Mouse (Mus musculus) adrenal gland, adult 18-20 months (tissue): ENCODE data around the gene B830017H08Rik. TPM values are rescaled to one million over a fixed set of nuclear protein-coding genes. Genes with fewer than 3 reads are reported as not detected.

Experiments used
- DNase-seq, 2 experiments: peaks; one replicate each; pipeline ENCODE4 v3.0.0; 2021 to 2022; ENCODE audit warnings: low spot score in 2 of 2
- long read RNA-seq, 2 experiments: library from polyadenylated mRNA; stranded (forward); transcript quantifications; one replicate each; pipeline ENCODE4 v2.0.0; 2021
- total RNA-seq, 2 experiments: library from RNA; stranded (reverse); gene quantifications; 1 replicate in 1 of 2; 2 replicates in 1 of 2; pipeline ENCODE4 v1.2.3; 2021

The B830017H08Rik gene
- not detected for total RNA-seq
- long read RNA-seq, experiment 1: 0 reads
- long read RNA-seq, experiment 2: 0 reads

DNA sequence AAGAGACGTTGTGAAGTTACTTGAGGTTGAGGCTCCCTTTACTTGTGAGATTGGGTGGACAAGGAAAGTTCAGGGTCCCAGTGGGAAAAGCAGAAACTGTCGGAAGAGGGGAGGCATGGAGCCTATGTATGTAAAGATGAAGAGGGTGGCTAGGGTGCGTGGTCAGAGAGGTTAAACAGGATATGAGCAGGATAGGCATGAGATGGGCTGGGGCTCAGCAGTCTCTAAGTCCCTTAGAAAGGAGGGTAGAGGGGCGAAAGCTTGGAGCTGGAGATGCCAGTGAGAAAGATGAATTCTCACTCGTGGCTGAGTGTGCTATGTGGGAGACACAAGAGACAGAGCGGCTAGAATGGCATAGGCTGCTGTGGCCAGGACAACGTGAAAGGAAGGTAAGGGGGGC is at the start of gene B830017H08Rik:
TSS of gene B830017H08Rik (plus strand) at position 301 of the 400 bp plus-strand sequence.
- no peak for DNase-seq

GRCm38 (mm10) chr16:17785337-17785736 is 47.6 kb upstream of the B830017H08Rik start:
- DNase-seq: no peak

GRCm38 (mm10) chr16:17792728-17793127 is 40.2 kb upstream of the B830017H08Rik start:
- DNase-seq: no peak

- no peak for DNase-seq
These were observed 38.9 kb upstream of the B830017H08Rik start for GRCm38 (mm10) chr16:17794047-17794446.

- DNase-seq: no peak
These were observed 37.3 kb upstream of the B830017H08Rik start for GRCm38 (mm10) chr16:17795643-17796042.

DNA sequence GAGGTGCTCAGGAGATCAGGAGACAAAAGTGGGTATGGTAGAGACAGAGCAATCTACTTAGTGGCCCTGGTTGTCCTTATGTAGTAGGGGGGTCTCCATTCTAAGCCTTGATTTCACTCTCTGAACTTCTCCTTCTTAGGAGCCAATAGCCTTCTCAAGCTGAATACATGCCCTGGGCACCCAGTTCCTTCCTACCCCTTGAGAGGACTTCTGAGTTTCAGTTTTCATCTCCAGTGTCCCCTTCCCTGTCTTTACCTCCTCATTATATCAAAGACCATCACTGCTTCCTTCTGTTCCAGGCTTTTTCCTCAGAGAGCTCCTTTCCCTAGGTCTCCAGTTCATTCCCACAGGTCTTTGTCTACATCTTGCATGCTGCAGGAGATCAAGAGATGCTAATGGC is 36.4 kb upstream of the B830017H08Rik start:
- DNase-seq: no peak

- DNase-seq: peak in 1 of 2 experiments; percentile 47
These were observed 35.7 kb upstream of the B830017H08Rik start, which contains the start of gene Scarf2 for GRCm38 (mm10) chr16:17796971-17797811. Gene Scarf2, plus strand, starts transcription at chr16:17797282.

DNA sequence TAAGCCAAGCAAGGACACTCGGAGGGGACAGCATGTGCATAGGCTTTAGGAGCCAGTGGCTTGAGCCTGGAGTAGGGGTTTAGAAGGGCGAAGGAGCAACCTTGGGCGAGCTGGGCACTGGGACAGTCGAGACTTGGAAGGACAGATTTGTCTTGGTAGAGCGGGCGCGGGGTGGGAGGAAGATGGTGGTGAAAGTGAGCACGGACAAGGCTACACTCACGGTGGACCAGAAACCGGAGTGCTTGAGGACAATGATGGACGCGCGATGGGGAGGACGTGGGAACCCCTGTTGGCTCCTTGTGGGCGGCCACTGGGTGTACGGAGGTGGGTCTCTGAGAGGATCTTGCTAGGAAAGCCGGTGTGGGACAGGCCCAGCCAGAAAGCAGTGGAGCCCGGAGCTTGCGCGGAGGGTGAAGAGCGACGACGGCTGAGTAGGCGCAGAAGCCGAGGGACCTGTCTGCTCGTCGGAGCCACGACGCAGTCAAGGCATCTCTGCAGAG is 35.1 kb upstream of the B830017H08Rik start:
- DNase-seq: no peak

DNA sequence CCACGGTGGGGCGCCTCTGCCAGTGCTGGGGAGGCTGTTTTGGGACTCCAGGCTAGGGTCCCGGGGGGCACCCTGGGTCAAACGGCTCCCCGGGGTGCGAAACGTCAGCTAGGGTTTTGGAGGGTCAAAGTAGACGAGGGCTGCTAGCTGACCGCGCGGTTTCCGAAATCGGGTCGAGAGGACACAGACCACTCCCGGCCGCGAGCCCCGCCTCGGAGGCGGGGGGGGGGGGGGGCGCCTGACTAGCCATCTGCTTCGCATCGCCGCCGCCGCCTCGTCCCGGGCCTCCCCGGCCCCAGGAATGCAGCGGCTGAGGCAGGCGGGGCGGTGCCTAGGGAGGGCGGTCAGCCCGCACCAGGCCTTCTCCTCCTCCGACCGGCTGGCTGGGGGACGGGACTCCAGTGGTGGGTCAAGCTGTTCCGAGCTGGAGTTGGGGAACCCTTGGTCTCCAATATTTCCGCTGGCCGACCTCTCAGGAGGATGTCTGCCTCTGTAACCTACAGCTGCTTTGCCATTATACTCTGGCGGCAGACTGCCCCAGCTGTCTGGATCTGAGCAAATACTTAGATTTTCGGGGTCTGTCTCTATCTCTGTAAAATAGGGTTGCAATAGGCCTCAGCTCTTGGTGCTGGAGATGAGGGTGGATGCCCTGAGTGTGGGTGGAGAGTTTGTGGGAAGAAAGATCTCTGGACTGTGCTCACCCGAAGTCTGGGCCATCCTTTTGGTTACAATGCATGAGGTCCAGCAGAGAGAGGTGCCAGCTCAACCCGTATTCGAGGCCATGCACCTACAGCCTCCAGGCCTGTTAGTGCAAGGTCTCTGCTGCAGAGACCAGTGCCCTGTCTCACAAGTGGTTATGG is 34.4 kb upstream of the B830017H08Rik start:
- DNase-seq: no peak

- DNase-seq: no peak
These were observed 33.3 kb upstream of the B830017H08Rik start for GRCm38 (mm10) chr16:17799584-17799983.

- no peak for DNase-seq
These were observed 31.0 kb upstream of the B830017H08Rik start for GRCm38 (mm10) chr16:17801777-17802455.

- no peak for DNase-seq
These were observed 30.5 kb upstream of the B830017H08Rik start for GRCm38 (mm10) chr16:17802456-17802838.

- peak; percentile 46 to 54 for DNase-seq
These were observed 29.9 kb upstream of the B830017H08Rik start for GRCm38 (mm10) chr16:17802839-17803674.

DNA sequence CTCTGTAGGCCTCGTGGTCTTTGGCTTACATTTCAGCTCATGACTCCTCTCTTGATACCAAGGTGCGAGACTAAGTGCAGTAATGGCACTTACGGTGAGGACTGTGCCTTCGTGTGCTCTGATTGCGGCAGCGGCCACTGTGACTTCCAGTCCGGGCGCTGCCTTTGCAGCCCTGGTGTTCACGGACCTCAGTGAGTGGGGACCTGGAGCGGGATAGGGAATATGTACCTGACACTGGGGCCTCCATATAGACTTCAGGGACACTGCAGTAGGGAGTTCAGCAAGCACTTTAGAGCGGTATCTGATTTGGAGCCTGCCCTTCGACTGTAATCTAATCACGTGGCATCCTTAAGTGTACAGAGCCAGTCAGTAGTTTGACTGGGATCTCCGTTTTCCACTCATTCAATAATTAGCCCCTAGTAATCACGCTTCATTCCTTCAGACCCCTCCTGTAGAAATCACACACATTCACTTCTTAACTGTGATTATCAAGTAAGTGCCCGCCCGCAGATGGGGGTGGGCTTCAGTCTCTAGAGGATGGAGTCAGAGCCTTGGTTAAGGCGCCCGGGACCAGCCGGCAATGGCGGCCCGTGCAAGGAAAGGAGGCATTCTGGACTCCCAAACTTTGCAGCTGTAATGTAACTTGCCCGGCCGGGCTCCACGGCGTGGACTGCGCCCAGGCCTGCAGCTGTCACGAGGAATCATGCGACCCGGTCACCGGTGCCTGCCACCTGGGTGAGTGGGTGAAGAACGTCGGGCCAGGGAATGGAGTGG is 29.1 kb upstream of the B830017H08Rik start:
- no peak for DNase-seq

- peak; percentile 32 to 35 for DNase-seq
These were observed 28.4 kb upstream of the B830017H08Rik start for GRCm38 (mm10) chr16:17804449-17804912.

DNA sequence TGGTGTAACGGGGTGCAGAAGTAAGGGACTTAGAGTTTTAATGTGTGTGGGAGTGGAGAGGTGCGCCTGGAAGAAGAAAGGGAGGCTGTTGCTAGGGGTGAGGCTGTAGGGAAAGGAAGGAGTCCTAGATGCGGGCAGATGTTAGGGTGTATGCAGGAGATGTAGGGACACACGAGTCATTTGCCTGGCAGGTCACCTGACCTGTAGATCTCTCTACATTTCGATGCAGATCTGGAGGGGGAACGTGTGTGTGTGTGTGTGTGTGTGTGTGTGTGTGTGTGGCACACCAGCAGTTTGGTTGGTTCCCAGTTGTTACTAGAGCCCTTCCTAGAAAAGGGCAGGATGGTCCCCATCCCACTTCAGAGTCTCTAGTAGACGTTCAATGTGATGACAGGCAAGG is 27.9 kb upstream of the B830017H08Rik start:
- no peak for DNase-seq

- peak in 1 of 2 experiments; percentile 31 for DNase-seq
These were observed 26.2 kb upstream of the B830017H08Rik start for GRCm38 (mm10) chr16:17806581-17807191.

GRCm38 (mm10) chr16:17807192-17808009 is 25.5 kb upstream of the B830017H08Rik start:
- peak; percentile 84 to 85 for DNase-seq
